Mouse (Mus musculus) testis, postnatal 10 days (tissue): ENCODE data around the gene Grin2d.

Experiments used
- DNase-seq: peaks from one replicate; pipeline ENCODE4 v3.0.0; 2021; ENCODE audit warnings: low spot score

The Grin2d gene

DNA sequence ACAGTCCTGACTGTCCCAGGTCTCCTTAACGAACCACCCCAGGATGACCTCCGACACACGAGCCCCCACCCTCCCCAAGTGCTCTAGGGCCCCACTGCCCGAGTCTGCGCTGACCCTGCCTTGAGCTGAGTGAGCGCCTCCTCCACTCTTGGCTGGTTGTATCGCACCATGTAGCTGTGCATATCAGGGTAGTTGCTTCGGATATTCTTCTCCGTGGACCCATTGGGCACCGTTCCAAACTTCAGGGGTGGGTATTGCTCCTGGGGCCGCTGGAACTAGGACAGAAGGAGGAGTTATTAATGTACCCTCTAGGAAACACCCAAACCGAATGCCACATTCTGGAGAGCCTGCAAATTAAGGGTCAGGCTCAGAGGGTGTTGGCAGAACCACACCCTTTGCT lies 25.1 kb downstream of the Grin2d start:
- DNase-seq = peak; percentile 56

DNA sequence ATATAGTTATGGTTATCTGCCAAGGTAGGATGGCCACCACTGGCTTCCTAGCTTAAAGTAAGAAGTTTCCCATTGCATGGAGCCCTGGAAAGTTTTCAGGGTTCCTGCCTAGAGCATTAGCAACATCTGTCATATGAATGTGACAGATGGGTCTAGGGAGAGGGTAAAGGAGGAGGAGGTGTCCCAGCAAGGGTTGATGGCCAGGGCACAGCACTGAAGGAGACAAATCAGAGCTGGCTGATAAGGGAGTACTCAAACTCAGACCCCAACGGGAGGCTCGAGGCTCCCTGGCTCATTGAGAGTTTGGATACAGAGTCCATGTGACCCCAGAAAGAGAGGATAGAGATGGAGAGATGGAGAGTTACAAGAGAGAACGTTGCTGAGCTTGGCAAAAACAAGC lies 27.5 kb downstream of the Grin2d start:
- DNase-seq = no peak

DNA sequence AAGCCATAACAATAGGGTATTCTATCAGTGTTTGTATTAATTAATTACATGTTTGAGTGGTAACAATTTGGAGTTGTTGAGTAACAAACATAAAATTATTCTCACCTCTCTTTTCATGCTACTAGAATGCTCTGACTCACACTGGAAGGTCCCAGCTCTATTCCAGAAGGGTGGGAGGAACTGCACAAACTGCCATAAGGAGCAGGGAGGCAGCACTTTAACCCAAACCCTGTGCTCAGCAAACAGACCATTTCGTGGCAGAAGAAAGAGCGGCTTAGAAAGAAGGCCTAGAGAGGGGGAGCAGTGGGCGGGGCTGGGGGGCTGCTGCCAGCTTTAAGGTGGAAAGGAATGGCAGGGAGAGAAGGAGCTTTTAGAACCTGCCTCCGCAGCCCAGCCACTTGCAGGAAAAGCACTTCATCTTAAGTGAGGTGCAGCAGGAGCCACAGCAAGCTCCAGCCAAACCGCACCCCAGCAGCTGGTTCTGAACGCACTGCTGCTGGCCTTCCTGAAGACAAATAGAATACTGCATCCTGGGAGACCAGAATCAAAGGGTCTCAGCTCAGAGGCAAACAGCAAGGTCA lies 29.6 kb downstream of the Grin2d start:
- DNase-seq = no peak

DNA sequence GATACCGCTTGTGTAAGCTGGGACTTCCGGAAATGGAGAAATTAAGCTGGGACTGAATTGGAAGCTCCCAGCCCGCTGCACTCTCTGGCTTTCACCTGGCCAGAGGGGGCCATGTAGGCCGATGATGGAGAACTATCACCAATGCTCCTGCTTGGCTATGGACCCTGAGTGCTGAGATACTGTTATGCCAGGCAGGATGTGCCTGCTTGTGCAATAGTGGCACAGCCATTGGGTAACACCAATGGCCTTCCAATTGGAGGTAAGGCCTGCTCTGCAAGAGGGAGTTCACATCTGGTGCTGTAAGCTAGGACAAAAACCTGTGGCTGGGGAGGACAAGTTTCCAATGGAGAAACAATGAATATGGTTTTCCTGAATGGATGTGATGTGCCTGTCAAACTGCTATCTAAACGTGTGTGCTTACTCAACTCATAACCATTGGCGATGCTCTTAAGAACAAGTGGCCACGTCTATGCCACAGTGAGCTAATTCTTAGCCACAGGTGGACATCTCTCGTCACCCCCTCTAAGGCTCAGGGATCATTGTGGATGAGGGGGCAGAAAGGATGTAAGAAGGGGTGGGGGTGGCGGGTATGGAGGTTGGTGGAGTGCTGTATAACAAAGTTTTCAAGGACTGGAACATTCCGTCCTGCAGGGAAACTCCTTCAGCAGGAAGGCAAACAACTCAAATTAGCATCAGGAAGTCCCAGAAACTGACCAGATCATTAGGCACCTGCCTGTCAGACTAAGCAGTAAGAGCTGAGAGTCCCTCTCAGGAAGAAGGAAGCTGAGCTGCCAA lies 35.0 kb downstream of the Grin2d start:
- DNase-seq = no peak

DNA sequence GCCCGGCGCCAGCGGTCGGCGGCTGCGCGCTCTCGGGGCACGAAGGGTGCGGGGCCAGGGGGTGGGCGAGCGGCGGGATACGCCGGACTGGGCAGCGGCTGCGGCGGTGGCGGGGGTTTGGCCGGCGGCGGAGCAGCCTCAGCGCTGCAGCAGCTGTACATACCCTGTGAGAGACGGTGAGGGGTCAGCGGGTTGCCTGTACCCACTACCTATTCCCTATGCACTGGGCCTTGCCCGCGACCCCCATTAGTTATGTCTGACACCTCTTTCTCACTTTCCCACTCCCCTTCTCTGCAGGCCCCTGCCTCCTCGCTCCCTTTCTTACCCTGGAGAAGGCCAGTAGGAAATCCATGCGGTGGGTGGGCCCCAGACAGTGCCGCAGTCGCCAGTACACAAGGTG lies 44.3 kb downstream of the Grin2d start:
- DNase-seq = no peak

DNA sequence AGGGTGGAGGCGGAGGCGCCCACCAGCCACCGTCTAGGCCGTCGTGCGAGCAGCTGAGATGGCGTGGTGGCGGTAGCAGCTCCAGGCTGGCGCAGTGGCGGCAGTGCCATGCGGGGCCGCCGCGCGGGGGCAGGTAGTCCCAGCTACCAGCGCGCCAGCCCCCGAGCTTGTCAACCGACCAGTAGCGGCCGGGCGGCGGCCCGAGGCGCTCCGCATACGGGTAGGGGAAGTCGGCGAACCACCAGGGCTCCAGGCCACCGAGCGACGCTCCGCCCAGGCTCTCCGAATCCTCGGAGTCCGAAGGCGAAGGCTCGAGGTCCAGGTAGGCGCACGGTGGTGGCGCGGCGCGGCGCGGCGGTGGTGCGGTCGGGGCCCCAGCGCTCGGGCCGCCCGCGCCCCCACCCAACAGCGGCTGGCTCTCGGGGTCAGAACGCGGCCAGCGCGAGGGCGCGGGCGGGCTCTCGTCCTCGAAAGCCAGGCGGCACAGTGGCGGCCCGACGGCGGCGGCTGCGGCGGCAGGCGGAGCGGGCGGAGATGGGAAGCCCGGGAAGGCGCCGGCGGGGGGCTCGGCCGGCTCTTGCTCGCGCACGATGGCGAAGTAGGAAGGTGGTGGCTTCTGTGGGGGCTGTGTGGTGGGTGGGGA lies 44.9 kb downstream of the Grin2d start:
- peak; percentile 60 for DNase-seq

- DNase-seq = no peak
These were observed 45.8 kb downstream of the Grin2d start for GRCm38 (mm10) chr7:45832428-45832827.

- no peak for DNase-seq
These were observed 47.1 kb downstream of the Grin2d start for GRCm38 (mm10) chr7:45831128-45831525.

- peak; percentile 88 for DNase-seq
These were observed 47.6 kb downstream of the Grin2d start, which contains the start of gene Grwd1 for GRCm38 (mm10) chr7:45830427-45831127. Gene Grwd1, minus strand, starts transcription at chr7:45830944.

GRCm38 (mm10) chr7:45826631-45827030 lies 51.5 kb downstream of the Grin2d start:
- DNase-seq = no peak

GRCm38 (mm10) chr7:45824598-45824997 lies 53.6 kb downstream of the Grin2d start, which contains the start of gene Kcnj14:
Gene Kcnj14, minus strand, starts transcription at chr7:45824782.
- no peak for DNase-seq

- no peak for DNase-seq
These were observed 57.3 kb downstream of the Grin2d start for GRCm38 (mm10) chr7:45820913-45821312.

DNA sequence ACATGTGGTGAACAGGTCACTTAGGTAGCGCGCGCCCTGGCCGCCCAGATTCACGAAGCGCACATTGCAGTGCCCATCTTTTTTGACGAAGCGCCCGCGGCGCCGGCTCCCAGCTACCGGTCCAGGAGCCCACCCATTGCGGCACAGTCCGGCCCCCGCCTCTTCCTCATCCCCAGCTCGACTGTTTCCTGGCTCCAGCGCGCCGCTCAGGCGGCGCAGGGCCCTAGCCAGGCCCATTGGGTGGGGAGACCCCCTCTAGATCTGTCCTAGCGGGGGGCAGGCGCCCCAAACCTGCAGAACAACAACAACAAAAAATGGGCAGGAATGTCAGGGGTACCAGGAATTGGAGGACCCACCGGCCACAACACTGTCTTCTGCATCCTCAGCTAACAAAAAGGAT lies 58.3 kb downstream of the Grin2d start:
- no peak for DNase-seq

- DNase-seq = no peak
These were observed 62.2 kb downstream of the Grin2d start for GRCm38 (mm10) chr7:45815984-45816351.

DNA sequence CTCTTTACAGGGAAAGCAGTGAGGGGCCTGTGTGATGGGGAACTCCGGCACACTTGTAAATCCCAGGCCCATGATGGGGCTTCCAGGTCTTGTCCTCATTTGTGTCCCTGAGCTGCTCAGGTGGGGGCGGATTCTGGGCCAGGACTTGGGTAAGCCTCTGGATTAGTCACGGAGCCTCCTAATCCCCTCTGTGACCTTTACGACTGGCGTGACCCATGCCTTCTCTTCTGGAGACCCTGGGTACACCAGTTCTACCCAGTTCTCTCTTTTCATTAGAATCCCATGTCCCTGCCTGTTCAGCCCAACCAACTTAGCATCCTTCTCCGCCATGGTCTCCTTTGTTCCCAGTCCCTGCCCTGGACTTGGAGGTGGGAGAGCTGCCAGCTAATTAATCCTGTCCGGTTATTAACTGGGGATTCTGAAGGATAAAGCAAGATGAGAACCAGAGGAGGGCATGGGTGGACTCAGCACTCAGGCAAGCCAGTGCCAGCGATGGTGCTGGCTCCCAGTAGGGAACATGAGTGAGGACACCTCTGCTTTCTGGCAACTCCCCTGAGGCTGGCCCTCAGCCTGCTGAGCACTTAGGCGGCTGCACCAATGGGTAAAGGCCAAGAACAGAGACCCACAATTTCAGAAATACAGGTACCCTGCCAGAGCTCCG lies 62.7 kb downstream of the Grin2d start:
- peak; percentile 49 for DNase-seq

- no peak for DNase-seq
These were observed 63.3 kb downstream of the Grin2d start for GRCm38 (mm10) chr7:45814841-45815240.

GRCm38 (mm10) chr7:45813787-45814779 lies 64.1 kb downstream of the Grin2d start, which contains the start of gene Cyth2:
Gene Cyth2, minus strand, starts transcription at chr7:45814581.
- peak; percentile 99 for DNase-seq

DNA sequence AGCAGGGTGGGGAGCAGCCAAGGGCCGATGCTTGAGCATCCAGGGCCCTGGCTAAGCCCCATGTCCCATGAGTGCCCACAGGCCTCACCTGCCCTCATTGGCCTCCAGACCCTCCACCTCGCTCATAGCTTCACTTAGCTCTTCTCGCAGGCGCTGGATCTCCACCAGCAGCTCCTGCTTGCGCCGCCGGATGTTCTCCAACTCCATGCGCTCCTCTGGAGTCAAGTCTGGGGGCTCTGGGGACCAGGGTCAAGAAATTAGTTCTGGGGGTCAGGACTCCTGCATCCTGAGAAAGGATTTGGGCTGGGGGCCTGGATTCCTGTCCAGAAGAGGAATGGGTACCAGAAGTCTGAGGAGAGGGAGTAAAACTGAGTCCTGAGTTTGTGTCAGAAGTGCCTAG lies 65.3 kb downstream of the Grin2d start:
- DNase-seq = no peak

- DNase-seq = peak; percentile 47
These were observed 68.7 kb downstream of the Grin2d start for GRCm38 (mm10) chr7:45809276-45810075.

DNA sequence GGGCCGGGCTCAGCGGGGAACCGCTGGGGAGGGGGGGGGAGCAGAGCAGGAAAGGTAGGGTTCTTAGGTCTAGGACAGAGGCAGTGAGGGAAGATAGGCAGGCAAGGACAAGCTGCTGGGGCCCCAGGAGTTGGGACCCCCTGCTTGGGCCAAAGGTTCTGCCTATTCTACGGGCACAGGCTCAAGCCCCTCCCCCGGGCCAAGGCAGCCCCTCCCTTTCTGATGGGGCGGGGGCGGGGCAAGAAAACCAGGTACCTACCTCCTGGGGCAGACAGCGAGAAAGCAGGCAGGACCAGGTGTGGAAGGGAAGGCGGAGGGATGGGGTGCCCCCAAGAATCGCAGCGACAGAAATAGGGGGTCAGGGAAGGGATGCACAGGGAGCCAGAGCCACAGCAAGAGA lies 69.7 kb downstream of the Grin2d start:
- peak; percentile 59 for DNase-seq
